Mouse (Mus musculus) embryonic facial prominence, embryonic 11.5 days (tissue): ENCODE measurements around the gene Gtsf2. TPM values are rescaled to one million over a fixed set of nuclear protein-coding genes. Genes with fewer than 3 reads are reported as not detected.
"Not testable (repeated sequence)": the region's sequence is repeated elsewhere in the genome, so short reads cannot be mapped to it uniquely, and the experiment has no call there.

Experiments used
- ATAC-seq: fragments of 200-750 bp; cut with Nextera tagmentation; replicated peaks from 2 replicates; pipeline ENCODE4 v1.8.0; 2017; ENCODE audit warnings: low read depth; ENCODE audit not compliant: insufficient number of reproducible peaks, low FRiP score, low TSS enrichment
- DNase-seq: peaks from one replicate; pipeline ENCODE4 v3.0.0-alpha.2; 2015; ENCODE audit warnings: low spot score
- H3K27ac ChIP-seq: fragments of 300-500 bp; sonication (generic); replicated peaks from 2 replicates; pipeline ENCODE4 v1.5.1; 2014; ENCODE audit warnings: mild to moderate bottlenecking, low read depth, low read length, control low read depth
- H3K27me3 ChIP-seq: fragments of 300-500 bp; sonication (generic); 2 replicates; pipeline ENCODE4 v1.6.1; 2014; ENCODE audit warnings: mild to moderate bottlenecking, low read length, moderate library complexity, mixed read lengths; ENCODE audit not compliant: control insufficient read depth, insufficient read depth
- H3K36me3 ChIP-seq: fragments of 300-500 bp; sonication (generic); replicated peaks from 2 replicates; pipeline ENCODE4 v1.6.1; 2014; ENCODE audit warnings: low read depth, mild to moderate bottlenecking, low read length, moderate library complexity, mixed read lengths; ENCODE audit not compliant: control insufficient read depth, insufficient read depth
- H3K4me1 ChIP-seq: fragments of 300-500 bp; sonication (generic); 2 replicates; pipeline ENCODE4 v1.6.1; 2014; ENCODE audit warnings: low read length, mixed read lengths; ENCODE audit not compliant: control insufficient read depth, insufficient read depth
- H3K4me2 ChIP-seq: fragments of 300-500 bp; sonication (generic); 2 replicates; pipeline ENCODE4 v1.6.1; 2014; ENCODE audit warnings: low read depth, mild to moderate bottlenecking, control low read depth, low read length, moderate library complexity
- H3K4me3 ChIP-seq: fragments of 300-500 bp; sonication (generic); 2 replicates; pipeline ENCODE4 v1.5.1; 2014; ENCODE audit warnings: low read depth, low read length, control low read depth
- H3K9ac ChIP-seq: fragments of 300-500 bp; sonication (generic); replicated peaks from 2 replicates; pipeline ENCODE4 v1.6.1; 2014; ENCODE audit warnings: mild to moderate bottlenecking, control low read depth, low read length
- H3K9me3 ChIP-seq: fragments of 300-500 bp; sonication (generic); replicated peaks from 2 replicates; pipeline ENCODE4 v1.6.1; 2016; ENCODE audit warnings: mild to moderate bottlenecking, low read length, inconsistent platforms, mixed read lengths; ENCODE audit not compliant: control insufficient read depth
- WGBS: fragments of 180-500 bp; shearing (Covaris S2); extraction: QIAGEN DNeasy Blood & Tissue Kit; methylation state at CpG from one replicate; pipeline ENCODE4 v1.1.7; 2014; 5-methylcytosine and 5-hydroxymethylcytosine counted together
- polyA plus RNA-seq: library from polyadenylated mRNA; unstranded; fragments of >200 nt; fragmentation: Nextera tagmentation; extraction: Ambion mirVana; gene quantifications from 2 replicates; pipeline ENCODE4 v1.2.1, GENCODE M21; 2014

Gene Gtsf2
- polyA plus RNA-seq, 1 experiment from 2014 or later = not detected

DNA sequence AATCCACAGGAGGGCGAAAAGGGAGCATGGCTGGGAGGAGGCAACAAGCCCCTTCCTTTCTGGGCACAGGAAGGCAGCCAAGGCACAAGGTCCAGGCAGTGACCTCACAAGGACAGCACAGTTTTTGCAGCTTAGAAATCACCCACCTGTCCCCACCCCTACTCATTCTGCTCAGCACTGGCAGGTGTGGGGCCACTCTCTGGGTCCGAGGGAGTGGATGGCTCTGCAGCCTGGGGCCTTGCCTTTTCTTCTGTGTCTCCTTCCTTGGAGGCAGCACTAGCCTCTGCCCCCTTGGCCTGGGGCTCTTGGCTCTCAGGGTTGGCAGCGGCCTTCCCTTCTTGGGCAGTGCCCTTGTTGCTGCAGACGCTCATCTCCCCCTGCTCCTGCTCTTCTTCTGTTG lies 2.3 kb downstream of the Gtsf2 start:
- H3K27me3 ChIP-seq, H3K36me3 ChIP-seq, H3K27ac ChIP-seq, ATAC-seq, H3K4me3 ChIP-seq, H3K4me1 ChIP-seq, H3K4me2 ChIP-seq, H3K9ac ChIP-seq, H3K9me3 ChIP-seq, DNase-seq: not testable (repeated sequence)
- 66% methylated on average over 4 of the region's 4 CpGs for WGBS

DNA sequence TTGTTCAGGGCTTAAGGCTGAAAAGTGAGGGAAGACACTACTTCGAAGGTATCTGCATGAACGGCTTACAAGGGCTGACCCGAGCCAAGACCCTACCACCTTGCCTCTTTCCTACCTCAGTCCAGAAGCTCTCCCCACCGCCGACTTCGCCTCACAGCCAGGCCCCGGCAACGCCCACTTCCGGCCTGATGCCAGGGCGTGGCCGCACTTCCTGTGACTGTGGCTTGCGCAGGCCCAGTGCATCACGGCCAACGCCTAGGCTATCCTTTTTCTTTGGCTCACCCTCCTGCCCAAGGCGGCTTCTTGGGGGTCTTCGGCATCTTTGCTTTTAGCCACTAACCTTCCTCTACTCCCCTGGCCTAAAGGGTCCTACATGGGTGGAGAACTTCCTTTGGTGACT lies 18.0 kb downstream of the Gtsf2 start, which contains the start of gene Gtsf1:
Gene Gtsf1, minus strand, starts transcription at position 230 of the 400 bp plus-strand sequence.
- Histone ChIP-seq H3K9ac (no peak within 1 kb of the TSS), H3K36me3 (no peaks in the 10 kb centered on the region), H3K4me3 (no peak within 1 kb of the TSS), H3K27ac (no peak within 1 kb of the TSS), H3K27me3 (no peaks in the 10 kb centered on the region), H3K9me3 (no peaks in the 10 kb centered on the region), H3K4me2 (no peak within 1 kb of the TSS), H3K4me1 (no peaks in the 10 kb centered on the region)
- ATAC-seq (no peak), DNase-seq (no peak)
- 95% methylated on average over 16 of the region's 16 CpGs for WGBS

DNA sequence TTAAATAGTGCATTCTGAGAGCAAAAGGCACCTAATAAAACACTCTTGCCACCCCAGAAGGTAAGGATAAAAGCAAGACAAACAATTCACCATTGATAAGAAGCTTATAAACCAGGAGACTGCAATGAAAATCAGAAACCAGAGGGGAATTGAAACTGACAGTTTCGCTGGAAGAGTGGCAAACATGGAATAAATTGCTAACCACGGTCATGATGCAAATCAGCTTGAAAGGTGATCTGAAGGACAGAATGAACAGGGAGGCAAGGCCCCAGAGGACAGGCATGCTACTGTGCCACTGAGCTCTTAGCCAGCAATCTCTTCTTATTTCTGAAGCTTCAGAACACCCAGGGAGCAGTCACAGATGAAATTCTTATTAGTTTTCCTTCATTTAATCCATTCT lies 21.3 kb downstream of the Gtsf2 start:
- Histone ChIP-seq H3K4me3 (no peak overlapping the region), H3K4me1 (no peaks in the 10 kb centered on the region), H3K9me3 (no peaks in the 10 kb centered on the region), H3K36me3 (no peaks in the 10 kb centered on the region), H3K27ac (no peak overlapping the region), H3K9ac (no peak overlapping the region), H3K27me3 (no peaks in the 10 kb centered on the region), H3K4me2 (no peak overlapping the region)
- ATAC-seq (no peak), DNase-seq (no peak)
- 30% methylated on average over 2 of the region's 2 CpGs for WGBS

DNA sequence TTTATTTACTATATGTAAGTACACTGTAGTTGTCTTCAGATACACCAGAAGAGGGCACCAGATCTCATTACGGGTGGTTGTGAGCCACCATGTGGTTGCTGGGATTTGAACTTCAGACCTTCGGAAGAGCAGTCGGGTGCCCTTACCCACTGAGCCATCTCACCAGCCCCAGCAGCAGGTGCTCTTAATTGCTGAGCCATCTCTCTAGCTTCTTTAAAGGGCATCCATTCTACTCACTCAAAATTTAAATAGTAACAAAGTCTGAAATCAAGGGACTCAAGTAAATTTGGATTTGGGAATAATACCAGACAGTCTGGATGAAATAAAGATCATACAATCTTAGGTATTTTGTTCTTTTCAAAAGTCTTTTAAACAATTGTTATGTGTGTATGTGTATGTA lies 42.7 kb downstream of the Gtsf2 start:
- not testable (repeated sequence) for H3K27ac ChIP-seq, H3K9ac ChIP-seq, DNase-seq, ATAC-seq, H3K4me3 ChIP-seq, H3K9me3 ChIP-seq, H3K27me3 ChIP-seq, H3K4me2 ChIP-seq, H3K4me1 ChIP-seq, H3K36me3 ChIP-seq
- 87% methylated on average over 2 of the region's 3 CpGs for WGBS

DNA sequence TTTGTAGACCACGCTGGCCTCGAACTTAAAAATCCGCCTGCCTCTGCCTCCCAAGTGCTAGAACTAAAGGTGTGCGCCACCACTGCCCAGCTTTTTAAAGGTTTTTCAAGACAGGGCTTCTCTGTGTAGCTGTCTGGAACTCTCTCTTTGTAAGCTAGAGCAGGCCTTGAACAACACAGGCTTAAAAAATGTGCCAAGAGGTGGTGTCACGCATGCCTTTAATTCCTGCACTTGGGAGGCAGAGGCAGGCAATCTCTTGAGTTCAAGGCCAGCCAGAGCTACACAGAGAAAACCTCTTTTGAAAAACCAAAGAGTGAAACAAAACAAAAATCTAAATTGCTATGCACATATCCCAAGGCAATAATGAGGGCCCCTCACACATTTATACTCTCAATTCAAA lies 46.9 kb downstream of the Gtsf2 start:
- no peak overlapping the region for H3K27ac ChIP-seq
- H3K27me3 ChIP-seq = no peaks in the 10 kb centered on the region
- no peak overlapping the region for H3K9ac ChIP-seq
- no peak overlapping the region for H3K4me3 ChIP-seq
- DNase-seq = no peak
- H3K36me3 ChIP-seq = no peaks in the 10 kb centered on the region
- H3K9me3 ChIP-seq = no peaks in the 10 kb centered on the region
- H3K4me1 ChIP-seq = no peaks in the 10 kb centered on the region
- no peak for ATAC-seq
- WGBS = 84% methylated on average over 5 of the region's 5 CpGs
- H3K4me2 ChIP-seq = no peak overlapping the region

DNA sequence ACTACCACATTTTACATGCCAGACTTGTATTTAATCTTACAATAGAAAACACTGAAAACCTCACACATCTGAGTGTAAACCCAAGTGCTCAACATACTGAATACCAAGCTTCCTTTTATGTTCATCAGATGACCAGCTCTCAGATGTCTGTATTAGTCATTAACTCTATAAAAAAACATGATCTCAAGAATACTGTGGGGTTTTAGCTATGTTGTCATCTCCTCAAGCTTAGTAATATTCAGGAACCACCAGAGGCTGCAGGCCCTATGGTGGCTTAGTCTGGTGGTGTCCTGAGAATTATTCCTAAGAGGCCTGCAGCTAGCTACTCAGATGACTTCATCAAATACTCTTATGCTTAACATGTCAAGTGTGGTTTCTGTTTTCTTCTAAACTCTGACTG lies 54.7 kb downstream of the Gtsf2 start:
- no peak for ATAC-seq
- DNase-seq = no peak
- H3K4me2 ChIP-seq = no peak overlapping the region

More for the DNA sequence above, 54.7 kb downstream of the Gtsf2 start:
- Histone ChIP-seq H3K36me3 (no peaks in the 10 kb centered on the region), H3K4me3 (no peak overlapping the region), H3K9me3 (no peaks in the 10 kb centered on the region), H3K9ac (no peak overlapping the region), H3K27ac (no peak overlapping the region), H3K27me3 (no peaks in the 10 kb centered on the region), H3K4me1 (no peaks in the 10 kb centered on the region)

Other genes starting within 250 kb of the Gtsf2 start
- gene Cbx5, start 208.7 kb downstream of the Gtsf2 start, polyA plus RNA-seq = 210 and 217 TPM in 2 replicates
- gene Hnrnpa1, start 208.0 kb downstream of the Gtsf2 start, polyA plus RNA-seq = 1,361 and 1,483 TPM in 2 replicates
- gene Nfe2, start 190.1 kb downstream of the Gtsf2 start, polyA plus RNA-seq = 5.4 and 8.0 TPM in 2 replicates
- gene Copz1, start 175.8 kb downstream of the Gtsf2 start, polyA plus RNA-seq = 327 and 331 TPM in 2 replicates
- not detected in 2 replicates for gene Gpr84, start 137.9 kb downstream of the Gtsf2 start, polyA plus RNA-seq
- 12.2 and 16.6 TPM in 2 replicates for gene Zfp385a, start 108.4 kb downstream of the Gtsf2 start, polyA plus RNA-seq
- 24.6 and 29.6 TPM in 2 replicates for gene Itga5, start 81.7 kb downstream of the Gtsf2 start, polyA plus RNA-seq
- 0.32 TPM in 1 of 2 replicates, not detected in the other for gene Gtsf1, start 18.0 kb downstream of the Gtsf2 start, polyA plus RNA-seq
- gene Nckap1l, start 5.3 kb upstream of the Gtsf2 start, polyA plus RNA-seq = 2.0 and 2.1 TPM in 2 replicates
- gene Pde1b, start 54.6 kb upstream of the Gtsf2 start, polyA plus RNA-seq = 6.6 and 8.4 TPM in 2 replicates
- 17.6 and 21.6 TPM in 2 replicates for gene Ppp1r1a, start 89.5 kb upstream of the Gtsf2 start, polyA plus RNA-seq
- gene Glycam1, start 116.6 kb upstream of the Gtsf2 start, polyA plus RNA-seq = not detected in 2 replicates